Mouse (Mus musculus) ES-E14 (cell line): ENCODE data around the gene Pkmyt1.

Experiments
- HCFC1 ChIP-seq: IDR thresholded peaks from 2 replicates; pipeline ENCODE4 v1.6.1; 2012; ENCODE audit warnings: low read length, inconsistent platforms, borderline replicate concordance; ENCODE audit not compliant: insufficient read depth
- MAFK ChIP-seq: IDR thresholded peaks from 2 replicates; pipeline ENCODE4 v1.6.1; 2014; ENCODE audit warnings: mild to moderate bottlenecking, low read depth, low read length, inconsistent platforms; ENCODE audit not compliant: insufficient read depth
- ZC3H11A ChIP-seq: IDR thresholded peaks from 2 replicates; pipeline ENCODE4 v1.6.1; 2012; ENCODE audit warnings: low read depth, mild to moderate bottlenecking, inconsistent platforms, low read length, borderline replicate concordance
- ZNF384 ChIP-seq: IDR thresholded peaks from 2 replicates; pipeline ENCODE4 v1.6.1; 2012; ENCODE audit warnings: low read depth, low read length, inconsistent platforms

DNA sequence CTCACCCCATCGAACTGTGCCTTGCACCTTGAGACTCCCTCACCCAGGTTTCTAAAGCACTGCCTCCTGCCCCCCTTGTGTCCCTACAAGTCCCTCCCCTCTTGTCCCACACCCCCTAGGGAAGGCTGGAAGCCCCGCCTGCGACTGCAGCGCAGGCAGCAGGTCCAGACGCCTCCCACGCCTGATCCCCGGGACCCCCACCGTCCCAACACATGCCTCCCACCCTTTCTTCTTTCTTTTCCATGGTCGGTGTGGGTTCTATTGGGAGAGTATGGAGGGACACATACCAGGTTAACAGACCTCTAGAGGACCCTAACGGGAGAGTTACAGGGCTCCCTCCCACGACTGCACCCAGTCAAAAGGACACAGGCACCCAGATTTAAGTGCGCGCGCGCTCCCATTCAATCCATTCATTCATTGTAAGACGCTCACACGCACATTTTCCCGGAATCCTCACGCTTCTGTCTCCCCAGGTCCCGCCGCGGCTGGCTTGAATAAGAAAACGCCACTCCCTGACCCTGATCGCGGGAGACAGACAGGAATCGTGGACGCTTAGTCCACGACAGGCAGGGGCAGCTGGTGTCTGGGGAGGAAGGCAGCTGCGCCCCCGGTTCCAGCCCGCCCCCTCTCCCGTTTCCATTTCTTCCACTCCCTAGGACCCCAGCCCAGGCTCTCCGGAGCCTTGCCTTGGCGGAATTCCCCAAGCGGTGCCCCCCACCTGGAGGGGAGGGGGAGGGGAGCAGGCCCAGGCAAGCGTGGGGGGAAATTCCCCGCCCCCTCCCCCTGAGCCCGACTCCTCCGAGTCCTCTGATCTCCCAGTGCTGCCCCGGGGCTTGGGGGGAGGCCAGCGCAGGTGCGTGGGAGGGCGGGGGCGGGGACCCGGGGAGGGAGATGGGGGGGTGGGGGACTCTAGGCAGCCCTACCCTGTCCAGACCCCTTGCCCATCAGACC is 19.4 kb downstream of the Pkmyt1 start, which contains the start of gene Kremen2:
- no peak for TF ChIP-seq MAFK
- TF ChIP-seq ZC3H11A: no peak
- TF ChIP-seq HCFC1: no peak
- TF ChIP-seq ZNF384: no peak
